In genomic region chr12:43827296-43827695, GRCm38 (mm10) we compare ENCODE assay signal across 12 mouse cellular contexts.
DNase-seq lines count a peak whose midpoint lies in the region; ATAC-seq and TF ChIP-seq lines count a peak whose summit lies in the region.
"Had no signal": no experiment of that assay in that cellular context is flagged by ENCODE, and none has a peak within 500 bp of the region (broad histone marks: within the 10 kb centered on the region; RNA-seq: fewer than 3 reads in every experiment).

No protein-coding gene starts in this region.

- TF ChIP-seq CTCF in olfactory bulb, adult 2 months (IDR thresholded peaks at IDR 0.05; ENCODE audit: insufficient read depth, low read depth, low read length) = no peak

- no peak for TF ChIP-seq POLR2A in olfactory bulb, adult 2 months (IDR thresholded peaks at IDR 0.05; ENCODE audit: insufficient read depth, low read depth, low read length)

- 0 out of 2 replicates have a peak, but pooled peaks cover 6% of the 10 kb centered on the region for H3K4me1 ChIP-seq in kidney, embryonic 16.5 days (ENCODE audit: insufficient read depth, low read length)
- peaks cover 9% of the 10 kb centered on the region for H3K4me1 ChIP-seq in olfactory bulb, adult 2 months (ENCODE audit: control insufficient read depth, insufficient read depth, low read length)
- H3K4me1 ChIP-seq in hindbrain, embryonic 14.5 days (replicated peaks; ENCODE audit: control insufficient read depth, insufficient read depth, low read length) = no peaks in the 10 kb centered on the region
- no peaks in the 10 kb centered on the region for H3K4me1 ChIP-seq in forebrain, embryonic 13.5 days

- WGBS in kidney, embryonic 16.5 days = 8% methylated on average over 3 of the region's 3 CpGs
- WGBS in olfactory bulb, adult 2 months = 17% methylated on average over 3 of the region's 3 CpGs
- WGBS in hindbrain, embryonic 14.5 days = 62% methylated on average over 3 of the region's 3 CpGs
- WGBS in forebrain, embryonic 13.5 days = 60% methylated on average over 3 of the region's 3 CpGs

- no peak overlapping the region for H3K4me2 ChIP-seq in kidney, embryonic 16.5 days (replicated peaks; ENCODE audit: low read depth, low read length)
- H3K4me2 ChIP-seq in hindbrain, embryonic 14.5 days (replicated peaks) = no peak overlapping the region
- H3K4me2 ChIP-seq in forebrain, embryonic 13.5 days = no peak overlapping the region

- no peak for DNase-seq in kidney, postnatal 14 days
- peak; percentile 88 for DNase-seq in Muller cell, postnatal 12 days (ENCODE audit: inconsistent ontology term)
- no peak for DNase-seq in hindbrain, embryonic 14.5 days (ENCODE audit: low spot score)
- DNase-seq: cerebellum, postnatal 10 days; heart, postnatal 4 days; lung, adult 18-20 months had no signal

- H3K27ac ChIP-seq in kidney, embryonic 16.5 days (ENCODE audit: low read length) = 0 out of 2 replicates have a peak overlapping the region, but pooled peaks have one; percentile 11
- H3K27ac ChIP-seq in olfactory bulb, adult 2 months (ENCODE audit: insufficient read depth, low read depth, low read length) = peak overlapping the region; percentile 87
- H3K27ac ChIP-seq in hindbrain, embryonic 14.5 days = no peak overlapping the region
- H3K27ac ChIP-seq in forebrain, embryonic 13.5 days = no peak overlapping the region

- H3K4me3 ChIP-seq in kidney, embryonic 16.5 days (ENCODE audit: low read length) = no peak overlapping the region
- H3K4me3 ChIP-seq in olfactory bulb, adult 2 months (ENCODE audit: insufficient read depth, low read depth, low read length) = no peak overlapping the region
- H3K4me3 ChIP-seq in hindbrain, embryonic 14.5 days (replicated peaks; ENCODE audit: low read length) = no peak overlapping the region
- H3K4me3 ChIP-seq in forebrain, embryonic 13.5 days = no peak overlapping the region

- no peak overlapping the region for H3K9ac ChIP-seq in kidney, embryonic 16.5 days (replicated peaks; ENCODE audit: low read length)
- no peak overlapping the region for H3K9ac ChIP-seq in hindbrain, embryonic 14.5 days
- no peak overlapping the region for H3K9ac ChIP-seq in forebrain, embryonic 13.5 days

- H3K36me3 ChIP-seq in kidney, embryonic 16.5 days (ENCODE audit: insufficient read depth, low read length) = no peaks in the 10 kb centered on the region
- no peaks in the 10 kb centered on the region for H3K36me3 ChIP-seq in hindbrain, embryonic 14.5 days (replicated peaks; ENCODE audit: control insufficient read depth, insufficient read depth)
- H3K36me3 ChIP-seq in forebrain, embryonic 13.5 days (ENCODE audit: poor library complexity, severe bottlenecking) = no peaks in the 10 kb centered on the region

- no peaks in the 10 kb centered on the region for H3K27me3 ChIP-seq in kidney, embryonic 16.5 days (ENCODE audit: insufficient read depth, low read length)
- no peaks in the 10 kb centered on the region for H3K27me3 ChIP-seq in hindbrain, embryonic 14.5 days (ENCODE audit: control insufficient read depth, insufficient read depth, low read length)
- no peaks in the 10 kb centered on the region for H3K27me3 ChIP-seq in forebrain, embryonic 13.5 days

- peak; percentile 71; the same call in 1 of the 2 replicates for ATAC-seq in kidney, embryonic 16.5 days (ENCODE audit: low FRiP score, low TSS enrichment)
- ATAC-seq in frontal cortex, adult (ENCODE audit: low TSS enrichment) = peak; percentile 90
- no peak for ATAC-seq in hindbrain, embryonic 14.5 days (ENCODE audit: low FRiP score)
- no peak for ATAC-seq in inflammation-experienced regulatory T-cells, adult 6 months
- ATAC-seq in forebrain, embryonic 13.5 days = no peak
- ATAC-seq: midbrain, embryonic 16.5 days had no signal

- H3K9me3 ChIP-seq in kidney, embryonic 16.5 days (ENCODE audit: low read length) = no peaks in the 10 kb centered on the region
- no peaks in the 10 kb centered on the region for H3K9me3 ChIP-seq in hindbrain, embryonic 14.5 days (ENCODE audit: control insufficient read depth, low read length)
- no peaks in the 10 kb centered on the region for H3K9me3 ChIP-seq in forebrain, embryonic 13.5 days (replicated peaks)

Comparison
In these comparisons a context has a peak if more than half of its experiments do, and no peak if none do; other contexts are left out.
1. ATAC-seq: peak in kidney, embryonic 16.5 days (single experiment) and frontal cortex, adult (single experiment); none in hindbrain, embryonic 14.5 days (single experiment), inflammation-experienced regulatory T-cells, adult 6 months (single experiment) and forebrain, embryonic 13.5 days (single experiment).
2. H3K27ac ChIP-seq: peak in kidney, embryonic 16.5 days (single experiment) and olfactory bulb, adult 2 months (single experiment); none in hindbrain, embryonic 14.5 days (single experiment) and forebrain, embryonic 13.5 days (single experiment).